Mouse (Mus musculus) hindbrain, postnatal 0 days (tissue): ENCODE results near the gene Itga8. TPM values are rescaled to one million over a fixed set of nuclear protein-coding genes. Genes with fewer than 3 reads are reported as not detected.
A peak's percentile ranks its signal among the peaks of the same experiment; 100 is the strongest.

Experiments
- ATAC-seq: fragments of 200-750 bp; cut with Nextera tagmentation; 2 replicates; pipeline ENCODE4 v1.8.0; 2017; ENCODE audit warnings: mild to moderate bottlenecking, moderate TSS enrichment, moderate library complexity
- DNase-seq: peaks from one replicate; pipeline ENCODE4 v3.0.0-alpha.2; 2015; ENCODE audit warnings: low spot score
- H3K27ac ChIP-seq: fragments of 300-500 bp; sonication (generic); 2 replicates; pipeline ENCODE4 v1.5.1; 2014; ENCODE audit warnings: mild to moderate bottlenecking
- H3K27me3 ChIP-seq: fragments of 300-500 bp; sonication (generic); 2 replicates; pipeline ENCODE4 v1.6.1; 2014; ENCODE audit warnings: low read length, mixed read lengths; ENCODE audit not compliant: insufficient read depth
- H3K36me3 ChIP-seq: fragments of 300-500 bp; sonication (generic); 2 replicates; pipeline ENCODE4 v1.6.1; 2014; ENCODE audit warnings: low read length, mixed read lengths; ENCODE audit not compliant: insufficient read depth
- H3K4me1 ChIP-seq: fragments of 300-500 bp; sonication (generic); 2 replicates; pipeline ENCODE4 v1.6.1; 2014; ENCODE audit warnings: antibody characterized with exemption, low read length, mixed read lengths; ENCODE audit not compliant: insufficient read depth
- H3K4me2 ChIP-seq: fragments of 300-500 bp; sonication (generic); 2 replicates; pipeline ENCODE4 v1.6.1; 2014; ENCODE audit warnings: low read depth, mild to moderate bottlenecking, low read length, moderate library complexity, mixed read lengths
- H3K4me3 ChIP-seq: fragments of 300-500 bp; sonication (generic); 2 replicates; pipeline ENCODE4 v1.5.1; 2014; ENCODE audit warnings: low read length
- H3K9ac ChIP-seq: fragments of 300-500 bp; sonication (generic); replicated peaks from 2 replicates; pipeline ENCODE4 v1.6.1; 2014; ENCODE audit warnings: mild to moderate bottlenecking, low read length, moderate library complexity, mixed read lengths
- H3K9me3 ChIP-seq: fragments of 300-500 bp; sonication (generic); 2 replicates; pipeline ENCODE4 v1.6.1; 2016; ENCODE audit warnings: low read length, mixed read lengths
- CTCF ChIP-seq: IDR thresholded peaks from 2 replicates; pipeline ENCODE4 v1.5.1; 2016; ENCODE audit warnings: antibody characterized with exemption, control low read depth, low read depth
- WGBS: fragments of 180-500 bp; shearing (Covaris S2); extraction: QIAGEN DNeasy Blood & Tissue Kit; methylation state at CpG from one replicate; pipeline ENCODE4 v1.1.7; 2014; 5-methylcytosine and 5-hydroxymethylcytosine counted together
- polyA plus RNA-seq: library from polyadenylated mRNA; unstranded; fragments of >200 nt; fragmentation: Nextera tagmentation; extraction: Ambion mirVana; gene quantifications from 2 replicates; pipeline ENCODE4 v1.2.1, GENCODE M21; 2015
- total RNA-seq: library from RNA; depleted of rRNA; stranded (reverse); fragments of >200 nt; gene quantifications from 2 replicates; pipeline ENCODE4 v1.2.3, GENCODE M21; 2014

Itga8 gene
- total and polyA plus RNA-seq, 2 experiments from 2014 or later = 2.9 to 3.6 TPM

DNA sequence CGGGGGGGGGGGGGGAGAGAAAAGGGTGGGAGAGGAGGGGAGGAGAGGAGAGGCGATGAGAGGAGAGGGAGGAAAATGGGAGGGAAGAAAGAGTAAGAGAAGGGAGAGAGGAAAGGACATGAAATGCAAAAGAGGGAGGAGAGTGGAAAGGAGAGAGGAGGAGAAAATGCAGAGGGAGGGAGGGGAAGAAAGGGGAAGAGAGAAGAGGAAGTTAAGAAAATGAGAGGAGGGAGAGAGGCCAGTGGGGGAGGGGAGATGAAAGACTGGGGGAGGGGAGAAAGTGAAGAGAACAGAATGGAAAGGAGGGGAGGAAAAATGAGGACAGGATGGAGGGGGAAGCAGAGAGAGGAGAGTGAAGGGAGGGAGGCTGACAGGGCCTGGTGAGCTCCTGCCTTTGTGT lies 74.5 kb downstream of the Itga8 start:
- no peak for ATAC-seq
- DNase-seq = no peak
- no peaks in the 10 kb centered on the region for H3K36me3 ChIP-seq
- H3K9me3 ChIP-seq = no peaks in the 10 kb centered on the region
- H3K27ac ChIP-seq = no peak overlapping the region
- WGBS = 49% methylated on average over 2 of the region's 2 CpGs
- no peaks in the 10 kb centered on the region for H3K4me1 ChIP-seq
- TF ChIP-seq CTCF = no peak
- H3K27me3 ChIP-seq = no peaks in the 10 kb centered on the region
- no peak overlapping the region for H3K9ac ChIP-seq
- no peak overlapping the region for H3K4me3 ChIP-seq
- H3K4me2 ChIP-seq = no peak overlapping the region

DNA sequence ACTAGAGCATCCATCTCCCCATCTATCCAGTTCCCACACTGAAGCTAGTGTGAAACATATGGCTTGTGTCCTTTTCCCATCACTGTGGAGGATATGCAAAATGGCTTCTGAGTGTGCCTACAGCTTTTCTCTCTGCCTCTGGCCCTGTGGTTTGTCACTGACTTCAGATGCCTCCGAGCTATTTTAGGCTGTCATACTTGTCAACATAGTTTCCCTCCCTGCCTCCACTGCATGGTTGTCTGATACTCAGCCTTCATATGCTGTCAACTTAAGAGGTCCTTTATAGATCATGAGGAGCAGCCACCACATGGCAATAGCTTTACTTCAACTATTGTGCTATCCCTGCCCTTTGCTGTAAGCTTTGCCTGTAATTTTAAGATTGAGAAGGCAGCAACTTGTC lies 75.4 kb downstream of the Itga8 start:
- no peaks in the 10 kb centered on the region for H3K9me3 ChIP-seq
- H3K27me3 ChIP-seq = no peaks in the 10 kb centered on the region
- H3K36me3 ChIP-seq = no peaks in the 10 kb centered on the region
- WGBS = 89% methylated on average over 1 of the region's 1 CpGs
- no peak overlapping the region for H3K9ac ChIP-seq
- H3K4me2 ChIP-seq = no peak overlapping the region
- no peak overlapping the region for H3K4me3 ChIP-seq
- ATAC-seq (no peak), DNase-seq (no peak)
- H3K4me1 ChIP-seq = no peaks in the 10 kb centered on the region
- H3K27ac ChIP-seq = no peak overlapping the region
- TF ChIP-seq CTCF = no peak

DNA sequence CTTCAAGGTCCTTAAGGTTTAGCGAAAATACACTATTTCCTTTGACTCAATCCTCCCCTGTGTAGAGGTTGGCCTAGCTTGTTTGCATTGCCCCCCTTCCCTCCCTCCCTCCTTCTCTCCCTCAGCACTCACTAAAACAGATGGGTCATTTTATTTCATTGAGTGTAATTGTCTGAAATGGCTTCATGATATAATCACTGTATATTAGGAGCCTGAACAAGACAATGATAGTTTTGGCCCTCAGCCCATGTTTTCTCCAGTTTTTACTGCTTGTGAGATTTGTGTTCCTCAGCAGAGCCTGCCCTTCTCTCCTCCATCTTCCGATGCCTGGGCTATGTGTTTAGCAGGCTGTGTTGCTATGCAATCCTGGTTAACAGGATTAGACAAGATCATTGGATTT lies 80.1 kb downstream of the Itga8 start:
- no peak overlapping the region for H3K4me3 ChIP-seq
- no peak overlapping the region for H3K4me2 ChIP-seq
- H3K4me1 ChIP-seq = no peaks in the 10 kb centered on the region
- H3K9ac ChIP-seq = no peak overlapping the region
- DNase-seq (peak; percentile 20), ATAC-seq (0 out of 2 replicates have a peak, but pooled peaks have one; percentile 29)
- H3K27me3 ChIP-seq = no peaks in the 10 kb centered on the region
- H3K36me3 ChIP-seq = no peaks in the 10 kb centered on the region
- no peaks in the 10 kb centered on the region for H3K9me3 ChIP-seq
- H3K27ac ChIP-seq = no peak overlapping the region
- no peak for TF ChIP-seq CTCF
- WGBS = 56% methylated on average over 2 of the region's 2 CpGs

DNA sequence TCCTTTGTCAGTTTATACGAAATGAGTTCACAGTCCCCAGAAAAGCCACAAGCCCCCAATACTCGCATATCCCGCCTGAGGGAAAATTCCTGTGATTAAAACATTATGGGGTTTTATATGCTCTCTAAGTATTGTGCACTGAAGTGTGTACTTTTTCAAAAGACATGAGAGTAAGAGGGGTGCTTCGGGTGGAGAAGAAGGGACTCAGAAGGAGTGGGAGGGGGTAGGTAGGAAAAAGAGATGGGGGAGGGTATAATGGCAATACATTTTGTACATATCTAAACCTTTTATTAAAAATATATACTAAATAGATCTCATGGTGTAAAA lies 88.3 kb downstream of the Itga8 start:
- Histone ChIP-seq H3K9ac (no peak overlapping the region), H3K4me3 (no peak overlapping the region), H3K27me3 (no peaks in the 10 kb centered on the region), H3K4me1 (no peaks in the 10 kb centered on the region), H3K36me3 (no peaks in the 10 kb centered on the region), H3K9me3 (no peaks in the 10 kb centered on the region), H3K4me2 (no peak overlapping the region), H3K27ac (no peak overlapping the region)
- 68% methylated on average over 4 of the region's 4 CpGs for WGBS
- no peak for ATAC-seq
- no peak for TF ChIP-seq CTCF
- DNase-seq = no peak

DNA sequence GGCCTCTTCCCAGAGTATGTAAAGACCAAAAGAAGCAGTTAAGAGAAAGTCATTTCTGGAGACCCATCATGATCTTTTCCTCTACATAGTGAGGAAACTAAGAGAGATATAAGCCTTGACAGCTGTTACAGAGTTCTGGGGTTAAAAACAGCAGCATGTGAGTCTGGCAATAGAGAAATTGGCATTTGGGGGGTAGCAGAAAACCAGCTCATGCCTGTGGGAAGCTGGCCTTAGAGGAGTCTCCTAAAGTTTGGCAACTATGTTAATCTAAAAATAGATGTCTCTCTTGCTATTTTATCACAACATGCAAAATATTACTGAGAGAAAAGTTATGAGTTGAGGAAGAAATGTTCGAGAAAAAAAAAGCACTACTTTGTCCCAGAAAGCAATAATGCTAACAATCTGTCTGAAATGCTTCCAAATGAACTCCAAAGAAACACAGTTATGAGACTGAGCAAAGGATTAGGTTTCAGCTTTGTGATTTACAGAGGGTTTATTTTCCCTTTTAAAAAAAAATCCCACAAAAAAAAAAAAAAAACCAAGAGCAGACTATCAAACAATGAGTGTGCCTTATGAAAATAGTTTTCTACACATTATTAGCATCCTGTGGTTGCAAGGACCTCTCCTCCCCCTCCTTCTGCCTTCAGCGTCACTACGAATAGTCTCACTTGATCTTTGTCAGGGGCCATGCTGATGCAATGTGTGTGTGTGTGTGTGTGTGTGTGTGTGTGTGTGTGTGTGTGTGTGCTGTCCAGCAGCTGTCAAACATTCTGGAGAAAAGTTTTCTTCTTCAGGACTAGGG lies 88.9 kb downstream of the Itga8 start:
- TF ChIP-seq CTCF = no peak
- Histone ChIP-seq H3K27me3 (no peaks in the 10 kb centered on the region), H3K9me3 (no peaks in the 10 kb centered on the region), H3K27ac (no peak overlapping the region), H3K36me3 (no peaks in the 10 kb centered on the region), H3K9ac (no peak overlapping the region), H3K4me3 (no peak overlapping the region), H3K4me1 (no peaks in the 10 kb centered on the region), H3K4me2 (no peak overlapping the region)
- DNase-seq = no peak
- ATAC-seq = no peak
- 49% methylated on average over 3 of the region's 3 CpGs for WGBS

DNA sequence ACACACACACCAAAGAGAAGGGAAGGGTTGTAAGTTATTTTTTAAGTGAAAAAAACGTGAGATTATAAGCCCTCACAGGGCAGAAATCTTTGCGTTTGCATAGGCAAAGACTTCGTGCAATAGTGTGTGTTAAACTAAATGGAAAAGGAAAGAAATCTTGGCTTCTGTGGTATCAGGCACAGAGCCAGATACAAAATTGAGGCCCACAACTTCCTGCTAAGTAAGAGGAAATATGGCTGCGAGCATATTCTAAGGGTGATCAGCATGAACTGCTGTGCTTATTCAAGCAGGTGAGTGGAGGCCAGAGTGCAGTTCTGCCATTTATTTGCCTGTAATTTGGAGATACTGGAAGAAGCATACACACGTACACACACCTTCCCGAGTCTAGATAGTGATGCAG lies 93.6 kb downstream of the Itga8 start:
- no peak overlapping the region for H3K9ac ChIP-seq
- TF ChIP-seq CTCF = no peak
- H3K4me3 ChIP-seq = no peak overlapping the region
- DNase-seq (no peak), ATAC-seq (no peak)
- H3K27me3 ChIP-seq = no peaks in the 10 kb centered on the region
- H3K4me1 ChIP-seq = no peaks in the 10 kb centered on the region
- 70% methylated on average over 6 of the region's 6 CpGs for WGBS
- H3K27ac ChIP-seq = no peak overlapping the region
- H3K36me3 ChIP-seq = no peaks in the 10 kb centered on the region
- H3K9me3 ChIP-seq = no peaks in the 10 kb centered on the region
- H3K4me2 ChIP-seq = no peak overlapping the region

DNA sequence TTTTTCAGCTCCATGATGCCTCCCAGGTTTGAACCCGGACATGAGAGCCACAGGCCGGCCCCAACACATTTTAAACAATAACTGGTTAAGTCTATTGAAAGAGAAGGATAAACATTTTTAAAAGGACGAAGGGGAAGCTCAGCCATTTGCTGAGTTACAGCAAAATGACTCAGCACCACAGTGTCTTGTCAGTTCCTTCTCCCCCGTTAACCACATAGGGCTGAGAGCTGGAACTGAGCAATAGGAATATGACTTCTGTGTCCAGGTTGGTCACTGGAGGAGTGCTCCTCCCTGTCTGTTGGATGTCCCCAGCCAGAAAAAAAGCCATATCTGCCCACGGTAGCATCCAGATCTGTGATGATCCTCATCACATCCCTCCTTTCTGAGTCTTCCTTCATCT lies 95.4 kb downstream of the Itga8 start:
- no peak overlapping the region for H3K9ac ChIP-seq
- ATAC-seq = no peak
- H3K4me2 ChIP-seq = no peak overlapping the region
- no peaks in the 10 kb centered on the region for H3K27me3 ChIP-seq
- no peaks in the 10 kb centered on the region for H3K36me3 ChIP-seq
- WGBS = 74% methylated on average over 5 of the region's 5 CpGs
- DNase-seq = no peak
- H3K4me1 ChIP-seq = no peaks in the 10 kb centered on the region
- no peaks in the 10 kb centered on the region for H3K9me3 ChIP-seq
- TF ChIP-seq CTCF = no peak
- H3K27ac ChIP-seq = no peak overlapping the region
- H3K4me3 ChIP-seq = no peak overlapping the region
